Mouse (Mus musculus) neural tube, embryonic 12.5 days (tissue): ENCODE measurements at regions not wholly inside any gene's neighbourhood (a gene's known extent, or its start where the extent isn't known, plus 50 kb on each side); places are given as distances from the start of the nearest gene placed in this dataset.

Source experiments
- ATAC-seq: fragments of 200-750 bp; cut with Nextera tagmentation; 2 replicates; pipeline ENCODE4 v1.8.0; 2017; ENCODE audit warnings: low read depth, mild to moderate bottlenecking, moderate TSS enrichment, moderate library complexity; ENCODE audit not compliant: low FRiP score
- H3K27ac ChIP-seq: fragments of 300-500 bp; sonication (generic); 2 replicates; pipeline ENCODE4 v1.5.1; 2016
- H3K27me3 ChIP-seq: fragments of 300-500 bp; sonication (generic); replicated peaks from 2 replicates; pipeline ENCODE4 v1.6.1; 2016; ENCODE audit warnings: mild to moderate bottlenecking
- H3K36me3 ChIP-seq: fragments of 300-500 bp; sonication (generic); 2 replicates; pipeline ENCODE4 v1.6.1; 2016; ENCODE audit warnings: mild to moderate bottlenecking
- H3K4me1 ChIP-seq: fragments of 300-500 bp; sonication (generic); 2 replicates; pipeline ENCODE4 v1.6.1; 2016
- H3K4me2 ChIP-seq: fragments of 300-500 bp; sonication (generic); replicated peaks from 2 replicates; pipeline ENCODE4 v1.6.1; 2016; ENCODE audit warnings: mild to moderate bottlenecking
- H3K4me3 ChIP-seq: fragments of 300-500 bp; sonication (generic); 2 replicates; pipeline ENCODE4 v1.5.1; 2016
- H3K9ac ChIP-seq: fragments of 300-500 bp; sonication (generic); 2 replicates; pipeline ENCODE4 v1.6.1; 2016; ENCODE audit warnings: mild to moderate bottlenecking
- H3K9me3 ChIP-seq: fragments of 300-500 bp; sonication (generic); 2 replicates; pipeline ENCODE4 v1.6.1; 2016; ENCODE audit warnings: mild to moderate bottlenecking
- whole genome bisulfite sequencing: fragments of 180-500 bp; shearing (Covaris S2); methylation state at CpG from one replicate; pipeline ENCODE4 v1.1.7; 2016; 5-methylcytosine and 5-hydroxymethylcytosine counted together

- Histone ChIP-seq H3K4me3 (no peak overlapping the region), H3K4me2 (no peak overlapping the region), H3K27me3 (no peaks in the 10 kb centered on the region), H3K9me3 (no peaks in the 10 kb centered on the region), H3K27ac (no peak overlapping the region), H3K9ac (no peak overlapping the region), H3K36me3 (no peaks in the 10 kb centered on the region), H3K4me1 (no peaks in the 10 kb centered on the region)
- ATAC-seq: no peak
- 92% methylated on average over 9 of the region's 9 CpGs for WGBS
Observed at GRCm38 (mm10) chr5:46007446-46007845, 150.0 kb upstream of the Lcorl start.

- no peak overlapping the region for H3K4me3 ChIP-seq
- no peak overlapping the region for H3K4me2 ChIP-seq
- no peak overlapping the region for H3K9ac ChIP-seq
- no peak for ATAC-seq
- H3K4me1 ChIP-seq: no peaks in the 10 kb centered on the region
- no peak overlapping the region for H3K27ac ChIP-seq
- no peaks in the 10 kb centered on the region for H3K9me3 ChIP-seq
- no peaks in the 10 kb centered on the region for H3K27me3 ChIP-seq
- 87% methylated on average over 2 of the region's 2 CpGs for WGBS
- H3K36me3 ChIP-seq: no peaks in the 10 kb centered on the region
Observed at GRCm38 (mm10) chr5:46006691-46007090, 149.3 kb upstream of the Lcorl start.

- Histone ChIP-seq H3K9ac (no peak overlapping the region), H3K36me3 (no peaks in the 10 kb centered on the region), H3K4me3 (no peak overlapping the region), H3K4me2 (no peak overlapping the region), H3K9me3 (no peaks in the 10 kb centered on the region), H3K4me1 (no peaks in the 10 kb centered on the region), H3K27ac (no peak overlapping the region), H3K27me3 (no peaks in the 10 kb centered on the region)
- no peak for ATAC-seq
- 74% methylated on average over 3 of the region's 3 CpGs for WGBS
Observed at GRCm38 (mm10) chr5:46006228-46006627, 148.8 kb upstream of the Lcorl start.

- WGBS: 87% methylated on average over 1 of the region's 1 CpGs
- Histone ChIP-seq H3K36me3 (no peaks in the 10 kb centered on the region), H3K9me3 (no peaks in the 10 kb centered on the region), H3K9ac (no peak overlapping the region), H3K27ac (no peak overlapping the region), H3K4me3 (no peak overlapping the region), H3K4me2 (no peak overlapping the region), H3K27me3 (no peaks in the 10 kb centered on the region), H3K4me1 (no peaks in the 10 kb centered on the region)
- ATAC-seq: no peak
Observed at GRCm38 (mm10) chr5:46005631-46006030, 148.2 kb upstream of the Lcorl start.

- Histone ChIP-seq H3K36me3 (no peaks in the 10 kb centered on the region), H3K27me3 (no peaks in the 10 kb centered on the region), H3K4me1 (no peaks in the 10 kb centered on the region), H3K9ac (no peak overlapping the region), H3K4me3 (no peak overlapping the region), H3K4me2 (no peak overlapping the region), H3K27ac (no peak overlapping the region), H3K9me3 (no peaks in the 10 kb centered on the region)
- 91% methylated on average over 5 of the region's 5 CpGs for WGBS
- no peak for ATAC-seq
Observed at GRCm38 (mm10) chr5:46002011-46002410, 144.6 kb upstream of the Lcorl start.

GRCm38 (mm10) chr5:45957766-45958165 is 100.4 kb upstream of the Lcorl start:
- Histone ChIP-seq H3K4me2 (no peak overlapping the region), H3K4me1 (no peaks in the 10 kb centered on the region), H3K27ac (no peak overlapping the region), H3K27me3 (no peaks in the 10 kb centered on the region), H3K4me3 (no peak overlapping the region), H3K9me3 (no peaks in the 10 kb centered on the region), H3K9ac (no peak overlapping the region), H3K36me3 (no peaks in the 10 kb centered on the region)
- WGBS: 88% methylated on average over 2 of the region's 2 CpGs
- ATAC-seq: no peak

GRCm38 (mm10) chr5:45943970-45944369 is 86.6 kb upstream of the Lcorl start:
- Histone ChIP-seq H3K36me3 (no peaks in the 10 kb centered on the region), H3K9me3 (no peaks in the 10 kb centered on the region), H3K4me3 (no peak overlapping the region), H3K27me3 (no peaks in the 10 kb centered on the region), H3K4me1 (no peaks in the 10 kb centered on the region), H3K9ac (no peak overlapping the region), H3K4me2 (no peak overlapping the region), H3K27ac (no peak overlapping the region)
- no peak for ATAC-seq
- 88% methylated on average over 3 of the region's 3 CpGs for WGBS

- ATAC-seq: no peak
- H3K4me2 ChIP-seq: no peak overlapping the region
- H3K4me3 ChIP-seq: no peak overlapping the region
- H3K4me1 ChIP-seq: no peaks in the 10 kb centered on the region
- H3K27me3 ChIP-seq: no peaks in the 10 kb centered on the region
- no peak overlapping the region for H3K27ac ChIP-seq
- 60% methylated on average over 4 of the region's 4 CpGs for WGBS
- H3K36me3 ChIP-seq: no peaks in the 10 kb centered on the region
- H3K9ac ChIP-seq: no peak overlapping the region
- H3K9me3 ChIP-seq: no peaks in the 10 kb centered on the region
Observed at GRCm38 (mm10) chr5:45932970-45933369, 75.6 kb upstream of the Lcorl start.

GRCm38 (mm10) chr5:45931252-45931651 is 73.8 kb upstream of the Lcorl start:
- H3K9ac ChIP-seq: no peak overlapping the region
- no peaks in the 10 kb centered on the region for H3K9me3 ChIP-seq
- ATAC-seq: no peak
- H3K27ac ChIP-seq: no peak overlapping the region
- H3K4me2 ChIP-seq: no peak overlapping the region
- 85% methylated on average over 2 of the region's 2 CpGs for WGBS
- no peaks in the 10 kb centered on the region for H3K4me1 ChIP-seq
- H3K36me3 ChIP-seq: no peaks in the 10 kb centered on the region
- no peak overlapping the region for H3K4me3 ChIP-seq
- H3K27me3 ChIP-seq: no peaks in the 10 kb centered on the region

- WGBS: 79% methylated on average over 9 of the region's 9 CpGs
- no peak for ATAC-seq
Observed at GRCm38 (mm10) chr5:45925879-45926410, 68.5 kb upstream of the Lcorl start.

GRCm38 (mm10) chr5:45923907-45924594 is 66.6 kb upstream of the Lcorl start:
- H3K27ac ChIP-seq: no peak overlapping the region
- no peak overlapping the region for H3K9ac ChIP-seq
- no peak overlapping the region for H3K4me2 ChIP-seq
- no peaks in the 10 kb centered on the region for H3K4me1 ChIP-seq
- H3K36me3 ChIP-seq: no peaks in the 10 kb centered on the region
- WGBS: 91% methylated on average over 3 of the region's 3 CpGs
- no peaks in the 10 kb centered on the region for H3K9me3 ChIP-seq
- H3K4me3 ChIP-seq: no peak overlapping the region
- no peak for ATAC-seq
- no peaks in the 10 kb centered on the region for H3K27me3 ChIP-seq

More at GRCm38 (mm10) chr5:45925879-45926410, 68.5 kb upstream of the Lcorl start:
- Histone ChIP-seq H3K9me3 (no peaks in the 10 kb centered on the region), H3K4me2 (no peak overlapping the region), H3K36me3 (no peaks in the 10 kb centered on the region), H3K4me1 (no peaks in the 10 kb centered on the region), H3K9ac (no peak overlapping the region), H3K27me3 (no peaks in the 10 kb centered on the region), H3K4me3 (no peak overlapping the region), H3K27ac (no peak overlapping the region)
